Comparison of ENCODE assay signal across 8 mouse cellular contexts in the genomic region with DNA sequence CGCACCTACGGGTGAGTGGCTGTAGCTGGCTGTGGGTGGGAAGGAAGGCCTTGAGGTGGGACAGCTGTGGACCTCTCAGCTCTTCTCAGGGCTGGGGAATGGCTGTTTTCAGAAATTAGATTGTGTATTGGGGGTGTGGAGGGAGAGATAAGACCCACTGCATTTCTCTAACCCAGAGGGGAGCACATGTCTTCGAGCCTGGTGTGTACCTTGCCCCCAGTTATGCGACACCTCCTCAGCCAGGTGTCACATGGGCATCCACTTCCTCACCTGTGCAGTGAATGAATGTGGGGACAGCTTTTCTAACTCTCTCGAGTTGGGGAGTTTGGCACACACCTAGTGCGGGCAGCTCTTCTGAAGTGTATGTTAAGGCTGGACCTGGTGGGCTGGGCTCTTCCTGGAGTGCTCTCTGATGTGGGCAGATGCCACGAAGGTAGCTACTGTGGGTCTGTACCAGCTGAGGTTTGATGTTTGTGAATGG. TPM values are rescaled to one million over a fixed set of nuclear protein-coding genes. Genes with fewer than 3 reads are reported as not detected.
DNase-seq lines count a peak whose midpoint lies in the region; ATAC-seq and TF ChIP-seq lines count a peak whose summit lies in the region.

No protein-coding gene starts in this region.

- H3K27ac ChIP-seq in spleen, adult 2 months (ENCODE audit: insufficient read depth, low read length), result peak overlapping the region; percentile 93
- H3K27ac ChIP-seq in forebrain, embryonic 13.5 days, result no peak overlapping the region
- H3K27ac ChIP-seq in liver, embryonic 11.5 days (ENCODE audit: low read depth, low read length), result peak overlapping the region; percentile 75

- peaks cover 38% of the 10 kb centered on the region for H3K36me3 ChIP-seq in spleen, adult 2 months (ENCODE audit: control insufficient read depth, insufficient read depth, low read length)
- peaks cover 33% of the 10 kb centered on the region for H3K36me3 ChIP-seq in forebrain, embryonic 13.5 days (ENCODE audit: poor library complexity, severe bottlenecking)
- peaks cover 51% of the 10 kb centered on the region for H3K36me3 ChIP-seq in liver, embryonic 11.5 days (ENCODE audit: control insufficient read depth, insufficient read depth, low read length)

- peak overlapping the region; percentile 89 for H3K9ac ChIP-seq in forebrain, embryonic 13.5 days
- H3K9ac ChIP-seq in liver, embryonic 11.5 days (ENCODE audit: low read depth, low read length), result peak overlapping the region; percentile 92

- peak overlapping the region; percentile 90 for H3K4me2 ChIP-seq in forebrain, embryonic 13.5 days
- peak overlapping the region; percentile 93 for H3K4me2 ChIP-seq in liver, embryonic 11.5 days

- no peaks in the 10 kb centered on the region for H3K27me3 ChIP-seq in spleen, adult 2 months (ENCODE audit: control insufficient read depth, insufficient read depth, low read length)
- H3K27me3 ChIP-seq in forebrain, embryonic 13.5 days, result peaks cover 21% of the 10 kb centered on the region
- H3K27me3 ChIP-seq in liver, embryonic 11.5 days (replicated peaks; ENCODE audit: control insufficient read depth, insufficient read depth, low read length), result no peaks in the 10 kb centered on the region; the same call in 1 of the 2 replicates

- peak overlapping the region; percentile 85 for H3K4me3 ChIP-seq in spleen, adult 2 months (ENCODE audit: extremely low read depth, insufficient read depth, insufficient read length)
- peak overlapping the region; percentile 85 for H3K4me3 ChIP-seq in forebrain, embryonic 13.5 days
- peak overlapping the region; percentile 94 for H3K4me3 ChIP-seq in liver, embryonic 11.5 days (ENCODE audit: low read depth, low read length)

- no peak for TF ChIP-seq POLR2A in spleen, adult 2 months (IDR thresholded peaks at IDR 0.05; ENCODE audit: low read depth, low read length)

- H3K4me1 ChIP-seq in spleen, adult 2 months (ENCODE audit: control insufficient read depth, insufficient read depth, insufficient read length), result peaks cover 61% of the 10 kb centered on the region
- peaks cover 69% of the 10 kb centered on the region for H3K4me1 ChIP-seq in forebrain, embryonic 13.5 days
- peaks cover 74% of the 10 kb centered on the region for H3K4me1 ChIP-seq in liver, embryonic 11.5 days (replicated peaks; ENCODE audit: control insufficient read depth, insufficient read depth, low read length)

- no peak for ATAC-seq in forebrain, embryonic 13.5 days
- ATAC-seq in liver, embryonic 11.5 days (replicated peaks; ENCODE audit: low FRiP score), result peak; percentile 28

- H3K9me3 ChIP-seq in forebrain, embryonic 13.5 days (replicated peaks), result no peaks in the 10 kb centered on the region
- H3K9me3 ChIP-seq in liver, embryonic 11.5 days (ENCODE audit: control insufficient read depth, low read length), result no peaks in the 10 kb centered on the region

- TF ChIP-seq CTCF in spleen, adult 2 months (IDR thresholded peaks at IDR 0.05; ENCODE audit: extremely low read depth, insufficient read depth, insufficient read length, insufficient replicate concordance), result no peak

- 16% methylated on average over 7 of the region's 7 CpGs for WGBS in spleen, adult 2 months
- WGBS in forebrain, embryonic 13.5 days, result 83% methylated on average over 7 of the region's 7 CpGs
- WGBS in liver, embryonic 11.5 days, result 53% methylated on average over 7 of the region's 7 CpGs

- peak in 1 of 2 experiments; percentile 46 for DNase-seq in spleen, adult 2 months (ENCODE audit: low read depth in 1 of 2, low spot score in 2 of 2)
- no peak for DNase-seq in spleen, adult 12 weeks (ENCODE audit: low spot score)
- DNase-seq in liver, embryonic 11.5 days (ENCODE audit: low spot score), result no peak
- peak; percentile 61 for DNase-seq in thymus, postnatal 0 days (ENCODE audit: low spot score)
- DNase-seq in gastrocnemius, postnatal 10 days, result no peak
- no peak for DNase-seq in cerebellum, adult 18-20 months
- DNase-seq in kidney, postnatal 25 days, result no peak

RNA-seq across cellular contexts. Expression of a gene that starts 3.1 kb away (rescaled TPM):
- 663 and 724 TPM in 2 replicates for polyA plus RNA-seq in spleen, adult 2 months (2012; rRNA removed)
- polyA plus RNA-seq in forebrain, embryonic 13.5 days (2015; fragmentation: Nextera tagmentation; extraction: Ambion mirVana), result 40.0 and 47.6 TPM in 2 replicates
- 209 and 222 TPM in 2 replicates for polyA plus RNA-seq in liver, embryonic 11.5 days (2014; fragmentation: Nextera tagmentation; extraction: Ambion mirVana)
- polyA plus RNA-seq in thymus, postnatal 0 days (2015; fragmentation: Nextera tagmentation; extraction: Ambion mirVana), result 144 and 151 TPM in 2 replicates
- total RNA-seq in gastrocnemius, postnatal 10 days (2021), result 100 to 1,000 TPM; 121 to 129 TPM

RNA-seq across cellular contexts. Expression of a gene that starts 23.5 kb away (rescaled TPM):
- polyA plus RNA-seq in spleen, adult 2 months (2012; rRNA removed), result 48.3 and 51.5 TPM in 2 replicates
- 146 and 148 TPM in 2 replicates for polyA plus RNA-seq in forebrain, embryonic 13.5 days (2015; fragmentation: Nextera tagmentation; extraction: Ambion mirVana)
- polyA plus RNA-seq in liver, embryonic 11.5 days (2014; fragmentation: Nextera tagmentation; extraction: Ambion mirVana), result 172 and 181 TPM in 2 replicates
- 138 and 142 TPM in 2 replicates for polyA plus RNA-seq in thymus, postnatal 0 days (2015; fragmentation: Nextera tagmentation; extraction: Ambion mirVana)
- total RNA-seq in gastrocnemius, postnatal 10 days (2021), result 10 to 100 TPM; 27.9 to 31.5 TPM

RNA-seq across cellular contexts. Expression of a gene that starts 45.9 kb away (rescaled TPM):
- 0.86 and 0.98 TPM in 2 replicates for polyA plus RNA-seq in spleen, adult 2 months (2012; rRNA removed)
- polyA plus RNA-seq in forebrain, embryonic 13.5 days (2015; fragmentation: Nextera tagmentation; extraction: Ambion mirVana), result 0.13 and 0.45 TPM in 2 replicates
- 0.13 TPM in 1 of 2 replicates, not detected in the other for polyA plus RNA-seq in liver, embryonic 11.5 days (2014; fragmentation: Nextera tagmentation; extraction: Ambion mirVana)
- 66.2 and 75.4 TPM in 2 replicates for polyA plus RNA-seq in thymus, postnatal 0 days (2015; fragmentation: Nextera tagmentation; extraction: Ambion mirVana)
- total RNA-seq in gastrocnemius, postnatal 10 days (2021), result not detected

Comparison
In these comparisons a context has a peak if more than half of its experiments do, and no peak if none do; other contexts are left out.
1. RNA of a gene that starts 45.9 kb away (polyA plus RNA-seq): 66.2 to 75.4 TPM in thymus, postnatal 0 days; 0.86 to 0.98 TPM in spleen, adult 2 months, 0.13 to 0.45 TPM in forebrain, embryonic 13.5 days and 0.13 TPM in liver, embryonic 11.5 days; every median in the first group is over 10 times any median in the second.
2. Peak in every context shown above with its lines, with median percentiles within 50 percentile points of each other: H3K4me3 ChIP-seq.